Mouse (Mus musculus): Measurements from ENCODE around the gene Cxcr4. TPM values are rescaled to one million over a fixed set of nuclear protein-coding genes. Genes with fewer than 3 reads are reported as not detected.

The Cxcr4 gene
- polyA plus RNA-seq, 1 experiment from 2014 or later = 1.6 TPM

GRCm38 (mm10) chr1:128542555-128542954 lies 49.5 kb downstream of the Cxcr4 start:
- Histone ChIP-seq H3K9ac (replicated peaks) (no peak overlapping the region), H3K4me2 (no peak overlapping the region), H3K4me1 (replicated peaks) (no peaks in the 10 kb centered on the region), H3K27me3 (no peaks in the 10 kb centered on the region), H3K4me3 (replicated peaks) (no peak overlapping the region), H3K27ac (no peak overlapping the region), H3K9me3 (no peaks in the 10 kb centered on the region), H3K36me3 (no peaks in the 10 kb centered on the region)
- WGBS = 56% methylated on average over 3 of the region's 3 CpGs
- no peak for ATAC-seq (ENCODE audit: insufficient number of reproducible peaks, insufficient read depth, low FRiP score, low TSS enrichment, low read depth)

- no peak overlapping the region for H3K27ac ChIP-seq
- H3K27me3 ChIP-seq = no peaks in the 10 kb centered on the region
- 75% methylated on average over 2 of the region's 2 CpGs for WGBS
- H3K36me3 ChIP-seq = no peaks in the 10 kb centered on the region
- no peak for ATAC-seq (ENCODE audit: insufficient number of reproducible peaks, insufficient read depth, low FRiP score, low TSS enrichment, low read depth)
- no peak overlapping the region for H3K9ac ChIP-seq (replicated peaks)
- H3K4me1 ChIP-seq (replicated peaks) = no peaks in the 10 kb centered on the region; the same call in 1 of the 2 replicates
- H3K9me3 ChIP-seq = no peaks in the 10 kb centered on the region
- no peak overlapping the region for H3K4me2 ChIP-seq
- no peak overlapping the region for H3K4me3 ChIP-seq (replicated peaks)
These were observed 51.9 kb downstream of the Cxcr4 start for GRCm38 (mm10) chr1:128540213-128540612.

- H3K27ac ChIP-seq = no peak overlapping the region
- H3K9ac ChIP-seq (replicated peaks) = no peak overlapping the region
- H3K4me3 ChIP-seq (replicated peaks) = no peak overlapping the region
- no peaks in the 10 kb centered on the region; the same call in 1 of the 2 replicates for H3K4me1 ChIP-seq (replicated peaks)
- no peaks in the 10 kb centered on the region for H3K9me3 ChIP-seq
- no peaks in the 10 kb centered on the region for H3K36me3 ChIP-seq
- no peaks in the 10 kb centered on the region for H3K27me3 ChIP-seq
- H3K4me2 ChIP-seq = no peak overlapping the region
- 85% methylated on average over 10 of the region's 10 CpGs for WGBS
- ATAC-seq (ENCODE audit: insufficient number of reproducible peaks, insufficient read depth, low FRiP score, low TSS enrichment, low read depth) = no peak
These were observed 52.5 kb downstream of the Cxcr4 start for GRCm38 (mm10) chr1:128539555-128539954.

Other genes with a start within 250 kb of the Cxcr4 start
- 288 and 294 TPM in 2 replicates for gene Mcm6, start 232.6 kb downstream of the Cxcr4 start, polyA plus RNA-seq (2016; fragmentation: Nextera tagmentation; extraction: Ambion mirVana)
- 142 and 144 TPM in 2 replicates for gene Dars, start 174.9 kb downstream of the Cxcr4 start, polyA plus RNA-seq (2016; fragmentation: Nextera tagmentation; extraction: Ambion mirVana)

Measured in limb, embryonic 12.5 days (tissue).